Mouse (Mus musculus): ENCODE data around the gene Tubb5.
A peak's percentile ranks its signal among the peaks of the same experiment; 100 is the strongest.

Gene Tubb5

GRCm38 (mm10) chr17:35838122-35838544, at the start of gene Tubb5:
TSS of gene Tubb5 (minus strand) at chr17:35838306.
- DNase-seq (ENCODE audit: low spot score in 2 of 2), result peak; percentile 95 to 96

- DNase-seq (ENCODE audit: low spot score in 2 of 2), result no peak
These were observed 49.6 kb upstream of the Tubb5 start for GRCm38 (mm10) chr17:35887725-35888124.

GRCm38 (mm10) chr17:35883777-35884176, 45.7 kb upstream of the Tubb5 start:
- no peak for DNase-seq (ENCODE audit: low spot score in 2 of 2)

GRCm38 (mm10) chr17:35882924-35883323, 44.8 kb upstream of the Tubb5 start:
- no peak for DNase-seq (ENCODE audit: low spot score in 2 of 2)

- DNase-seq (ENCODE audit: low spot score in 2 of 2), result peak; percentile 88 to 95
These were observed 41.3 kb upstream of the Tubb5 start, which contains the start of gene Dhx16 for GRCm38 (mm10) chr17:35879245-35880057. TSS of gene Dhx16 (plus strand) at chr17:35879819.

- DNase-seq (ENCODE audit: low spot score in 2 of 2), result no peak
These were observed 36.6 kb upstream of the Tubb5 start for GRCm38 (mm10) chr17:35874721-35875120.

- peak; percentile 86 to 92 for DNase-seq (ENCODE audit: low spot score in 2 of 2)
These were observed 35.8 kb upstream of the Tubb5 start for GRCm38 (mm10) chr17:35873774-35874519.

GRCm38 (mm10) chr17:35870884-35871696, 33.0 kb upstream of the Tubb5 start:
- no peak for DNase-seq (ENCODE audit: low spot score in 2 of 2)

- DNase-seq (ENCODE audit: low spot score in 2 of 2), result no peak
These were observed 32.2 kb upstream of the Tubb5 start for GRCm38 (mm10) chr17:35870151-35870883.

- no peak for DNase-seq (ENCODE audit: low spot score in 2 of 2)
These were observed 31.4 kb upstream of the Tubb5 start for GRCm38 (mm10) chr17:35869346-35870067.

GRCm38 (mm10) chr17:35868961-35869345, 30.8 kb upstream of the Tubb5 start:
- DNase-seq (ENCODE audit: low spot score in 2 of 2), result no peak

- no peak for DNase-seq (ENCODE audit: low spot score in 2 of 2)
These were observed 30.2 kb upstream of the Tubb5 start for GRCm38 (mm10) chr17:35868165-35868820.

GRCm38 (mm10) chr17:35866911-35867890, 29.1 kb upstream of the Tubb5 start:
- DNase-seq (ENCODE audit: low spot score in 2 of 2), result no peak

GRCm38 (mm10) chr17:35866281-35866831, 28.2 kb upstream of the Tubb5 start:
- peak; percentile 69 to 70 for DNase-seq (ENCODE audit: low spot score in 2 of 2)

GRCm38 (mm10) chr17:35865481-35866280, 27.6 kb upstream of the Tubb5 start, which contains the start of gene Ppp1r18:
TSS of gene Ppp1r18 (plus strand) at chr17:35865593.
- DNase-seq (ENCODE audit: low spot score in 2 of 2), result peak; percentile 81 to 83

GRCm38 (mm10) chr17:35864832-35865353, 26.8 kb upstream of the Tubb5 start:
- no peak for DNase-seq (ENCODE audit: low spot score in 2 of 2)

- peak; percentile 87 to 89 for DNase-seq (ENCODE audit: low spot score in 2 of 2)
These were observed 23.2 kb upstream of the Tubb5 start, which contains the start of gene Nrm for GRCm38 (mm10) chr17:35861198-35861857. TSS of gene Nrm (plus strand) at chr17:35861318.

Measured in urinary bladder, postnatal 4 days (tissue).